Mouse (Mus musculus) kidney, embryonic 16.5 days (tissue): Measurements from ENCODE around the gene Chd9. TPM values are rescaled to one million over a fixed set of nuclear protein-coding genes. Genes with fewer than 3 reads are reported as not detected.
"Not testable (repeated sequence)": the region's sequence is repeated elsewhere in the genome, so short reads cannot be mapped to it uniquely, and the experiment has no call there.

Source experiments
- ATAC-seq: fragments of 200-750 bp; cut with Nextera tagmentation; 2 replicates; pipeline ENCODE4 v1.8.0; 2017; ENCODE audit warnings: moderate TSS enrichment; ENCODE audit not compliant: low FRiP score, low TSS enrichment
- H3K27ac ChIP-seq: fragments of 300-500 bp; sonication (generic); 2 replicates; pipeline ENCODE4 v1.5.1; 2014; ENCODE audit warnings: low read length
- H3K27me3 ChIP-seq: fragments of 300-500 bp; sonication (generic); 2 replicates; pipeline ENCODE4 v1.6.1; 2014; ENCODE audit warnings: low read length, control low read depth, mixed read lengths; ENCODE audit not compliant: insufficient read depth
- H3K36me3 ChIP-seq: fragments of 300-500 bp; sonication (generic); 2 replicates; pipeline ENCODE4 v1.6.1; 2014; ENCODE audit warnings: low read length, control low read depth, mixed read lengths; ENCODE audit not compliant: insufficient read depth
- H3K4me1 ChIP-seq: fragments of 300-500 bp; sonication (generic); 2 replicates; pipeline ENCODE4 v1.6.1; 2014; ENCODE audit warnings: low read length, control low read depth, mixed read lengths; ENCODE audit not compliant: insufficient read depth
- H3K4me2 ChIP-seq: fragments of 300-500 bp; sonication (generic); replicated peaks from 2 replicates; pipeline ENCODE4 v1.6.1; 2014; ENCODE audit warnings: low read depth, low read length
- H3K4me3 ChIP-seq: fragments of 300-500 bp; sonication (generic); 2 replicates; pipeline ENCODE4 v1.5.1; 2014; ENCODE audit warnings: mild to moderate bottlenecking, low read length
- H3K9ac ChIP-seq: fragments of 300-500 bp; sonication (generic); replicated peaks from 2 replicates; pipeline ENCODE4 v1.6.1; 2014; ENCODE audit warnings: low read length
- H3K9me3 ChIP-seq: fragments of 300-500 bp; sonication (generic); 2 replicates; pipeline ENCODE4 v1.6.1; 2016; ENCODE audit warnings: low read length, control low read depth
- WGBS: fragments of 180-500 bp; shearing (Covaris S2); extraction: QIAGEN DNeasy Blood & Tissue Kit; methylation state at CpG from one replicate; pipeline ENCODE4 v1.1.7; 2014; 5-methylcytosine and 5-hydroxymethylcytosine counted together
- polyA plus RNA-seq: library from polyadenylated mRNA; unstranded; fragments of >200 nt; fragmentation: Nextera tagmentation; extraction: Ambion mirVana; gene quantifications from 2 replicates; pipeline ENCODE4 v1.2.1, GENCODE M21; 2015

The Chd9 gene
- polyA plus RNA-seq, 1 experiment from 2014 or later = 88.1 TPM

- Histone ChIP-seq H3K27ac (no peak overlapping the region), H3K9ac (no peak overlapping the region), H3K4me1 (peaks cover 20% of the 10 kb centered on the region), H3K4me2 (no peak overlapping the region), H3K9me3 (no peaks in the 10 kb centered on the region), H3K36me3 (no peaks in the 10 kb centered on the region), H3K27me3 (no peaks in the 10 kb centered on the region), H3K4me3 (no peak overlapping the region)
- 71% methylated on average over 6 of the region's 6 CpGs for WGBS
- no peak for ATAC-seq
Observed at GRCm38 (mm10) chr8:90878551-90878950, 50.4 kb downstream of the Chd9 start.

GRCm38 (mm10) chr8:90880041-90880440, 51.9 kb downstream of the Chd9 start:
- Histone ChIP-seq H3K4me3 (no peak overlapping the region), H3K27me3 (no peaks in the 10 kb centered on the region), H3K36me3 (no peaks in the 10 kb centered on the region), H3K4me2 (no peak overlapping the region), H3K9me3 (no peaks in the 10 kb centered on the region), H3K27ac (no peak overlapping the region), H3K4me1 (peaks cover 20% of the 10 kb centered on the region), H3K9ac (no peak overlapping the region)
- no peak for ATAC-seq
- WGBS = 55% methylated on average over 4 of the region's 4 CpGs

GRCm38 (mm10) chr8:90881181-90881580, 53.0 kb downstream of the Chd9 start:
- no peak overlapping the region for H3K4me2 ChIP-seq
- no peaks in the 10 kb centered on the region for H3K36me3 ChIP-seq
- no peak for ATAC-seq
- H3K4me3 ChIP-seq = no peak overlapping the region
- no peaks in the 10 kb centered on the region for H3K9me3 ChIP-seq
- WGBS = 86% methylated on average over 5 of the region's 5 CpGs
- H3K9ac ChIP-seq = no peak overlapping the region
- peaks cover 17% of the 10 kb centered on the region for H3K4me1 ChIP-seq
- H3K27ac ChIP-seq = no peak overlapping the region
- no peaks in the 10 kb centered on the region for H3K27me3 ChIP-seq

- H3K9ac ChIP-seq = no peak overlapping the region
- no peaks in the 10 kb centered on the region for H3K9me3 ChIP-seq
- no peaks in the 10 kb centered on the region for H3K36me3 ChIP-seq
- no peak overlapping the region for H3K27ac ChIP-seq
- H3K4me2 ChIP-seq = no peak overlapping the region
- no peak overlapping the region for H3K4me3 ChIP-seq
- 85% methylated on average over 16 of the region's 16 CpGs for WGBS
- ATAC-seq = no peak
- H3K27me3 ChIP-seq = no peaks in the 10 kb centered on the region
- peaks cover 8% of the 10 kb centered on the region; the same call in 1 of the 2 replicates for H3K4me1 ChIP-seq
Observed at GRCm38 (mm10) chr8:90882088-90882691, 54.0 kb downstream of the Chd9 start.

GRCm38 (mm10) chr8:90885671-90886368, 57.7 kb downstream of the Chd9 start:
- no peaks in the 10 kb centered on the region for H3K4me1 ChIP-seq
- H3K4me3 ChIP-seq = no peak overlapping the region
- no peaks in the 10 kb centered on the region for H3K36me3 ChIP-seq
- ATAC-seq = no peak
- H3K27me3 ChIP-seq = no peaks in the 10 kb centered on the region
- no peak overlapping the region for H3K9ac ChIP-seq
- H3K27ac ChIP-seq = no peak overlapping the region
- WGBS = 52% methylated on average over 2 of the region's 2 CpGs
- H3K9me3 ChIP-seq = no peaks in the 10 kb centered on the region
- H3K4me2 ChIP-seq = no peak overlapping the region

GRCm38 (mm10) chr8:90886369-90886712, 58.2 kb downstream of the Chd9 start:
- not testable (repeated sequence) for H3K9me3 ChIP-seq, H3K9ac ChIP-seq, H3K4me1 ChIP-seq, H3K27me3 ChIP-seq, ATAC-seq, H3K36me3 ChIP-seq, H3K27ac ChIP-seq, H3K4me2 ChIP-seq, H3K4me3 ChIP-seq
- no CpG with 5 or more reads among the region's 15 CpGs for WGBS

- not testable (repeated sequence) for H3K36me3 ChIP-seq, H3K9me3 ChIP-seq, H3K27me3 ChIP-seq, H3K4me1 ChIP-seq, ATAC-seq, H3K4me2 ChIP-seq, H3K9ac ChIP-seq, H3K27ac ChIP-seq
- no CpG with 5 or more reads among the region's 20 CpGs for WGBS
- H3K4me3 ChIP-seq = peak overlapping the region; percentile 39
Observed at GRCm38 (mm10) chr8:90887328-90887727, 59.2 kb downstream of the Chd9 start.

GRCm38 (mm10) chr8:90891872-90892578, 63.9 kb downstream of the Chd9 start:
- Histone ChIP-seq H3K27ac (no peak overlapping the region), H3K9me3 (no peaks in the 10 kb centered on the region), H3K9ac (no peak overlapping the region), H3K4me3 (no peak overlapping the region), H3K4me2 (no peak overlapping the region), H3K36me3 (no peaks in the 10 kb centered on the region), H3K27me3 (no peaks in the 10 kb centered on the region), H3K4me1 (peaks cover 6% of the 10 kb centered on the region; the same call in 1 of the 2 replicates)
- 92% methylated on average over 8 of the region's 8 CpGs for WGBS
- ATAC-seq = no peak

- Histone ChIP-seq H3K27me3 (no peaks in the 10 kb centered on the region), H3K36me3 (no peaks in the 10 kb centered on the region), H3K4me1 (peaks cover 6% of the 10 kb centered on the region; the same call in 1 of the 2 replicates), H3K27ac (no peak overlapping the region), H3K4me2 (no peak overlapping the region), H3K9ac (no peak overlapping the region), H3K4me3 (no peak overlapping the region), H3K9me3 (no peaks in the 10 kb centered on the region)
- WGBS = 71% methylated on average over 5 of the region's 5 CpGs
- ATAC-seq = peak; percentile 61; the same call in 1 of the 2 replicates
Observed at GRCm38 (mm10) chr8:90892579-90892919, 64.4 kb downstream of the Chd9 start.
